Mouse (Mus musculus) kidney, adult 9 months (tissue): ENCODE data around the gene Eya2.
A peak's percentile ranks its signal among the peaks of the same experiment; 100 is the strongest.
"Not testable (repeated sequence)": the region's sequence is repeated elsewhere in the genome, so short reads cannot be mapped to it uniquely, and the experiment has no call there.

Source experiments
- DNase-seq: peaks from one replicate; pipeline ENCODE4 v3.0.0; 2022

Gene Eya2

GRCm38 (mm10) chr2:165594907-165595675 lies at the start of gene Eya2:
Eya2 (plus strand) TSS chr2:165595032.
- DNase-seq = no peak

GRCm38 (mm10) chr2:165545687-165546086 lies 49.1 kb upstream of the Eya2 start:
- DNase-seq = no peak

GRCm38 (mm10) chr2:165546341-165546740 lies 48.5 kb upstream of the Eya2 start:
- no peak for DNase-seq

GRCm38 (mm10) chr2:165547410-165547809 lies 47.4 kb upstream of the Eya2 start:
- peak; percentile 36 for DNase-seq

DNA sequence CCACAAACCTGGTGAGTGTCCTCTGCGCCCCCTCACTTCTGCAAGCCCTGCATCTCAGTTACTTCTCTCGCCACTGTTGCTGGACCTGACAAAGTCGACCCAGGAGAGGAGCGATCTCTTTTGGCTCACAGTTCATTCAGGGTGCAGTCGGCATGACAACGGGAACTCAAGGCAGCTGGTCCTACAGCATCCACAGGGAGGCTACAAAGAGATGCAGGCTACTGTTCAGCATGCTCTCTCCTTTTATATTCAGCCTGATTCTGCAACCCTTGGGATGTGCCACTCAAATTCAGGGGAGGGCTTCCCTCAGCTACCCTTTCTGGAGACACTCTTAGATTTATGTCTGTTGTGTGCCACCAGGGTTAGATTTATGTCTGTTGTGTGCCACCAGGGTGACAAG lies 46.2 kb upstream of the Eya2 start:
- DNase-seq = no peak

DNA sequence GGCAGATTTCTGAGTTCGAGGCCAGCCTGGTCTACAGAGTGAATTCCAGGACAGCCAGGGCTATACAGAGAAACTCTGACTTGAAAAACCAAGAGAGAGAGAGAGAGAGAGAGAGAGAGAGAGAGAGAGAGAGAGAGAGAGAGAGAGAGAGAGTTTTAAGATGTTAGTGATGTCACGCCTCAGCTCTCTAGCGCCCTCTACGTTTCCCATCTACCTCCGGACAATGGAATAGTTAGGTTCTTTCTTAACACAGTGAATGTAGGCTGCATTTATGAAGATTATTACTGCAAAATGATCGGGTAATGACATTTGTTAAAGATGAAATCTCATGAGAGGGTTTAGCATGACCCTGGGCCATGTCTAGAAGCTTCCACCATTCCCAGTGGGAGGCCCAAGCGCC lies 44.4 kb upstream of the Eya2 start:
- DNase-seq = not testable (repeated sequence)

DNA sequence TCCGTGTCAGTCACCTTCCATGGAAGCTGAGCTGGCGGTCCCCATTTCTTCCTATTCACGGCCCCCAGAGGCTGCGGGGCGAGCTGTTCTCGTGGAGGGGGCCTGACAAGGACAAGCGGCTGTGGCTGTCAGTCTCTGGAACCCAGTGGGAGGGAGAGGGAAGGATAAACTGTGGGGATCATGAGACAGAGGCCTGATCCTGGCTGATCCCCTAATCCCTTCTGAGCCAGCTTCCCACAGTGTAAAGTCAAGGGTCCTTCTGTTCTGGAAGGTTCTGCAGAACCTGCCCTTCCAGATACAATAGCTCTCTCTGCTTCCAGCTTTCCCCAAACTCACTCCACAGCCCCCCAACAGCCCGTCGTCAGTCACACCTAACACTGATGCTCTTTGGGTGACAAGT lies 40.8 kb upstream of the Eya2 start:
- no peak for DNase-seq

DNA sequence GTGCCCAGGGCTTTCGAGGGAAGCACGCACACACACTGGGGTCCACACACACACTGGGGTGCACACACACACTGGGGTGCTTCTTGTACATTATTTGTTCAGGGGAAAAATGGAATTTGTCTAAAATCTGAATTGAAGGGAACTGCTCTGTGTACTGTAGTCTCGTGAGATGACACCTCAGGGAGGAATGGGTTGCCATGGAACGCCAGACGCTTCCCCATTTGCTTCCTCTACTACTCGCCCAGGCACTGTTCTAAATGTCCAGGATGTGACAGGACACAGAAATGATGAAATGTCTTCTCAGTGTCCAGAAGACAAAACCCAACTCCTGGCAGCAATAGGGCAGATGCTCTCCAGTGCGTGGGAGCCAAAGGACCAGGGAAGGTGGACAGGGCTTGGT lies 37.6 kb upstream of the Eya2 start:
- DNase-seq = no peak

DNA sequence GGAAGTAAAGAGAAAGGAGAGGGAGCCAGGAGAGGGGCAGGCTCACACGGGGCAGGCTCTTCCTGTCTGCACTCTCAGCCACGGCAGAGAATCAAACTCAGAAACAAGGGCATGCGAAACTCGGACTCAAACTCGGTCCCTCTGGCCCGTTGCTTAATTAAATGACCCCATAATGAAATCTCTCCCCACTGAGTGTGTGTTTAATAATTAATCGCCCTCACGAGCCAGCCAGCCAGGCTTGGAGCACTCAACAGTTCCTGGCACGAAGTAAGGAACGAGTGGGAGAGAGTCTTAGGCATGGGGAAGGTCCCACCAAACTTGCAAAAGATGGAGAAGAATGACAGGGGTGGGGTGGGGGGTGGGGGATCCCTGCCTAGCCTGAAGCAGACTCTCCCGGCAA lies 35.9 kb upstream of the Eya2 start:
- DNase-seq = peak; percentile 82

- peak; percentile 61 for DNase-seq
These were observed 35.2 kb upstream of the Eya2 start for GRCm38 (mm10) chr2:165559506-165560235.

DNA sequence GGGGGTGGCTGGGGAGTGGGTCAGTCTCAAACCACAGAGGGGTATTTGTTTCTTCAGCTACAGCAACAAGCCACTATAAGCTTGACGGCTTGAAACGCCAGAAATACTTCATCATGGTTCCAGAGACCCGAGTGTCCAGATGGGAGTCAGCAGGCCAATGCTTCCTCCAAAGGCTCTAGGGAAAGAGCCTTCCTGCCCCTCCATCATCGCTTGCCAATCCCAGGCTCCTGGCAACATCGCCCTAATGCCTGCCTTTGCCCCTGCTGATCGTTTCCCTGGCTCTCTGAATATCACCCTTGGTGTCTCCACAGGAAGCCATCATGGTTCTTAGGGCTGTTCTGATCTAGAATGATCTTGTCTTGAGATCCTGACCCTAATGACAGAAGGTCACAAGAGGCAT lies 33.0 kb upstream of the Eya2 start:
- no peak for DNase-seq

DNA sequence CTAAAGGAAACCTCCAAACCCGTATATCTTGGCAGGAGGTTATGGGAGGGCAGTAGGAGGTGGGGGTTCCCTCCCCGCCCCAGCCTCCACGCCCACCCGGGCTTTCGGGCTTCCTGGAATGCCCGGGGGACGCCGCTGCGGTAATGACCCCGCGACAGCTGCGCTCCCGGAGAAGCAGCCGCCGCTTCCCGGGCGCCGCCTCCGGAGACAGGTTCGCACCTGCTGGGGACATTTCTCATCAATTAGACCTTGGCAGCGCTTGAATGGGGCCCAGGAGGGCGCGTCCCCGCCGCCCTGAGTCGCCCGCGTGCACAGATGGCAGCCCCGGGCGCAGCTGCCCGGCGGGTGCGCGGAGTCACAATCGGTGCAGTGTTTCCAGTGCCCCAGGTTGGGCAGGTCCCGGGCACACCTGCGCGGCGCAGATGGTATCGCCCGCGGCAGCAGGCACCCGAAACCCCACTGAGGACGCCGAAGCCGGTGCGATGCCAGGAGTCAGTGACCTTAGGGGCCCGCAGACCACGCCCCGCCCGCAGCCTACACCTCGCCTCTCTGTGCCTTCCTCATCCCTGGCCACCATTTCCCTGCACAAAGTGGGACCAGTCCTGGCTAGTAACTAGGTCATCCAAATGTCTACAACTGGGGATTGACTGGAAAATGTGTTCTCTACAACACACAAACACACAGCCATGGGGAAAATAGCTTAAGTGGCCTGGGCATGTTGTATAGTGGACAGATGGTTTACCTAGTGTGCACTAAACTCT lies 31.4 kb upstream of the Eya2 start:
- peak; percentile 33 for DNase-seq

DNA sequence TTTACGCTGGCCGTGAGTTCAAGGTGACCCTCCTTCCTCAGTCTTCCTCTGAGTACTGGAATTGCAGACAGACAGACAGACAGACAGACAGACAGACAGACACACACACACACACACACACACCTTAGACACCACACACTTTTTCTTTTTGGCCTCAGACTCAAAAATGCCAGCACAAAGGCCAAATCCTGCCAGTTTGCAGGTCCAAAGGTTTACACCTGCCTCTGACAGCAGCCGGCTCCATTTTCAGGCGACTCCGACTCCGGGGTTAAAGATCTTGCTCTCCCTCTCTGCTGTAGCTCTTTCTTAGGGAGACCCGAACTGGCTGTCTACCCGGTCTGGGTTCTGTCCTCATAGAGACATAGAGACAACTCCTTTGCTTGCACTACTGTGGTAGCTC lies 30.7 kb upstream of the Eya2 start:
- peak; percentile 76 for DNase-seq

- no peak for DNase-seq
These were observed 30.2 kb upstream of the Eya2 start for GRCm38 (mm10) chr2:165564620-165565019.

- no peak for DNase-seq
These were observed 27.9 kb upstream of the Eya2 start for GRCm38 (mm10) chr2:165566898-165567297.

DNA sequence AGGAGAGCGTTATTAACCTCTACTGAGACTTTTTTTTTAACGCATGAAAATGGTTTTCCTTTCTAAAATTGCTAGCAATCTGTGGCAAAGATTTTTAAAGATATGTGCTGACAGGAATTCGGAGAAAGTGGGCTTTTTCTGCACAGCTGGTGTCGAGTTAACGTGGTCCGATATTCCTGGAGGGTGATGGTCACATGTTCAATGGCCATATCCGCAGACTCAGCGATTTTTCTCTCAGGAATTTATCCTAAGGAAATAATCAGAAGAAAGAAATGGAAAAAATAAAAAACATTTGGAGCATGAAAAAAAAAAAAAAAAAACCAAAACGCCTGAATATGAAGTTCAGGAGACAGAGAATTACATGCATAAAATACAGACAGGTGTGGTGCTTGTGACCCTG lies 27.0 kb upstream of the Eya2 start:
- no peak for DNase-seq

DNA sequence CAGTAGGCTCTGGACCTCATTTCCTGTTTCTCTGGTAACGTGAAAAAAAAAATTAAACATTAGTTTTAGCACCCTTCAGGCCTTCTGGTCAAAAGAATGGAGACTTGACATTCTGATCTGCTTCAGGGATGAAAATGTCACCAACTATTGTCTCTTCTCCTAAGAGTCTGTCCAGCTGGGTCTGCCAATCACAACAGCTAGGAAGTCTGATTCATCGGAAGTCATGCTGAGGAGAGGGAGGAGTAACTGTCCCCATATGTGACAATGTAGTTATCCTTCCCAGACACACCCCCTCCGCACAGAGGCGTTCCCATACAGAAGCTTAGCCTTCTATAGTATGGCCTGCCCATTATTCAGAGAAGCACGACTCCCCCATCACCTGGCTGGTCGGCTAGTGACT lies 25.9 kb upstream of the Eya2 start:
- DNase-seq = no peak

- peak; percentile 31 for DNase-seq
These were observed 23.5 kb upstream of the Eya2 start for GRCm38 (mm10) chr2:165571216-165571778.

GRCm38 (mm10) chr2:165583044-165583443 lies 11.8 kb upstream of the Eya2 start:
- no peak for DNase-seq

- no peak for DNase-seq
These were observed 11.3 kb upstream of the Eya2 start for GRCm38 (mm10) chr2:165583518-165583917.

DNA sequence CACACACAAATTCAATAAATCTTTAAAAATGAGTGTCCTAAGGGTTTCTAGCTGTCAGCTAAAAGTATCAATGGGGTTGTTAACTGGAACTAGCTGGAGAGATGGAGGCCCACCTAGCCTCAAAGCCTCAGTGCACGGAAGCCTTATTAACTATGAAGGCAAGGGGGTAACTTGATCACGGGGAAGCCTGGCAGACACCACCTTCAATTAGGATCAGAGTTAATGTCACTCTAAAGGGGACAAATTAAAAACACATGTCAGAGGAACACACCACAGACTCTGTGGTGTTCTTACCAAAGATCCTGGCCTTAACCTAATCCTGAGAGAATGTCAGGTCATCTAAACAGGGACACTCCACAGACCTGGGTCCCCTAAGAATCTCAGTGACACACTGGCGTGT lies 10.3 kb upstream of the Eya2 start:
- DNase-seq = no peak

GRCm38 (mm10) chr2:165590742-165591141 lies 4.1 kb upstream of the Eya2 start:
- DNase-seq = no peak

- DNase-seq = no peak
These were observed 1.1 kb upstream of the Eya2 start for GRCm38 (mm10) chr2:165593763-165594162.
